Mouse (Mus musculus) lung, adult 2 months (tissue): ENCODE results near the gene Dagla. TPM values are rescaled to one million over a fixed set of nuclear protein-coding genes. Genes with fewer than 3 reads are reported as not detected.

Experiments
- DNase-seq: peaks from one replicate; pipeline ENCODE4 v3.0.0; 2022
- H3K4me1 ChIP-seq: fragments of 200-500 bp; 2 replicates; pipeline ENCODE4 v1.6.1; 2011; ENCODE audit warnings: low read length; ENCODE audit not compliant: control insufficient read depth, insufficient read depth
- H3K4me3 ChIP-seq: fragments of 200-500 bp; replicated peaks from 2 replicates; pipeline ENCODE3; 2011; ENCODE audit warnings: low read depth, mild to moderate bottlenecking, control low read depth, low read length; ENCODE audit errors: extremely low read depth
- CTCF ChIP-seq: fragments of 200-500 bp; IDR thresholded peaks from 2 replicates; pipeline ENCODE4 v1.5.1; 2011; ENCODE audit warnings: mild to moderate bottlenecking, low read length, control low read depth; ENCODE audit not compliant: insufficient read depth
- POLR2A ChIP-seq: fragments of 200-500 bp; IDR thresholded peaks from 2 replicates; pipeline ENCODE4 v1.6.1; 2011; ENCODE audit warnings: low read depth, mild to moderate bottlenecking, control low read depth, low read length, borderline replicate concordance; ENCODE audit errors: extremely low read depth
- WGBS: fragments of 180-500 bp; shearing (Covaris S2); methylation state at CpG from one replicate; pipeline ENCODE4 v1.1.7; 2018; 5-methylcytosine and 5-hydroxymethylcytosine counted together
- polyA plus RNA-seq: library from polyadenylated mRNA; depleted of rRNA; stranded (reverse); fragments of >200 nt; gene quantifications from 2 replicates; pipeline ENCODE4 v1.2.3, GENCODE M21; 2012

The Dagla gene
- polyA plus RNA-seq, 1 experiment: 15.3 TPM

DNA sequence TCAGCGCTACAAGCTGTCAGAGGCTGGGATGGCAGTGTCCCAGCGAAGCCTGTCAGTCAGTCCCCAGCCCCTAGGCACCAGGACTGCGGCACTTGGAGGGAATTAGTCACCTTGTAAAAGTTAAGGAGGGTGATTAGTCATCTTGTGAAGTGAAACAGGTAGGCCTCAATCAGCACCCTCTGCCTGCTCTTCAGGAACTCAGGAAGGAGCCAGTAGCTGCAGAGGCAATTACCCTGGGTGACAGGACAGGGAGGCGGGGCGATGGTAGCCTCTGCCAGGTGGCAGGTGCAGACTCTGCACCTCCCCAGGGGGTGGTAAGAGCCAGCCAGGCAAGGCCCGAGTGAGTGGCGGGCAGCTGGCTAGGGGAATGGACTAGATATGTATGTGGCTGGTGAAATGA is 43.3 kb downstream of the Dagla start:
- no peak for DNase-seq
- WGBS: 79% methylated on average over 7 of the region's 7 CpGs
- no peaks in the 10 kb centered on the region for H3K4me1 ChIP-seq
- no peak overlapping the region for H3K4me3 ChIP-seq
- TF ChIP-seq POLR2A (no peak), CTCF (no peak)

DNA sequence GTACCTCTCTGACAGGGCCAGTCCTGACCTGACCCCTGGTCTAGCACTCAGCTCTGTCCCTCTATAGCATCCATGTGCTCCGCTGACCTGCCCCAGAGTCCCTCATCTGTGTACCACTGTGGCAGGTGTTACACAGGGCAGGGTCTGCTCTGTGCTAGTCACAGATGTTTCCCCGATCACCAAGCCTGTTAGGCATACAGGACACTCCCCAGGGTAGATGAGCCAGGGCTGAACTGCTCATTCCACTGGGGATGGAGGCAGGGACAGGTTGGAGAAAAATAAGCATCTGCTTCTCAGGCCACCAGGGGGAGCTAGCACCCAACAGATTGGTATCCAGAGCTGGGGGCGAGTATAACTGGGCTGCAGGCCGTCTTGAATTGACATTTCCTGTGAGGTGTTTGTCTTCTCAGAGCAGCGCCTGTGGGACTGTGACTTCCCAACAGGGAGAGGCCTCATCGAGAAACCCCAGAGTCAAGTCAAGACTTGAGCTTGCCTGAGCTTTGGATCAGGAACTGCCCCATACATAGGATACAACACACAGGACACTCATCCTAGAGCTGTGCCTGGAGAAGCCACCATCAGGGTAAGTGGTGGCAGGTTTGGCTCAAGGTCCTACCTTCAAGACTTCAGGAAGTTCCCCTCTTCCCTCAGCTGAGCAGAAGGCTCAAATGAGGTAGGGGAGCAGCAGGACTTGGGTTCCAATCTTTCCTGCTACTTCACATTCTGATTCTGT is 46.2 kb downstream of the Dagla start:
- TF ChIP-seq CTCF (peak; percentile 93), POLR2A (no peak)
- Histone ChIP-seq H3K4me3 (no peak overlapping the region), H3K4me1 (no peaks in the 10 kb centered on the region)
- DNase-seq: peak; percentile 83
- 19% methylated on average over 6 of the region's 6 CpGs for WGBS

DNA sequence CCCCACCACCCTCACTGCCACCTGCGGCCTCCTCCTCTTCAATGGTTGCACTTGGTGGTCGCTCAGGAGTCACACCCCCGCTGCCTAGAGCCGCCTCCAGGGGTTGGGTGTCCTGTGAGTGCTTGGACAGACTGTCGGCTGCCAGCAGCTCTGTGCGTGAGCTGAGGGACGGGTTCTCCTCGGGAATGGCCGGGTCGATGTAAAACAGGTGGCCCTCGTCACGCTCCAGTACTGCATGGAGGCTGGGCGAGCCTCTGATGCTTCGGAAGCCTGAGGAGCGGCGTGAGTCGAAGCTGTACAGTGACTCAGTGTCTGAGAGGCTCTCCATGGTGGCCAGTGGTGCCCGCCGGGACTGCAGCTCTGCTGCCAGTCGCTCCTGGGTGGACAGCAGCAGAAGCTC is 56.5 kb downstream of the Dagla start:
- no peak for TF ChIP-seq POLR2A
- TF ChIP-seq CTCF: no peak
- H3K4me1 ChIP-seq: no peaks in the 10 kb centered on the region
- WGBS: 52% methylated on average over 20 of the region's 20 CpGs
- no peak for DNase-seq
- no peak overlapping the region for H3K4me3 ChIP-seq

DNA sequence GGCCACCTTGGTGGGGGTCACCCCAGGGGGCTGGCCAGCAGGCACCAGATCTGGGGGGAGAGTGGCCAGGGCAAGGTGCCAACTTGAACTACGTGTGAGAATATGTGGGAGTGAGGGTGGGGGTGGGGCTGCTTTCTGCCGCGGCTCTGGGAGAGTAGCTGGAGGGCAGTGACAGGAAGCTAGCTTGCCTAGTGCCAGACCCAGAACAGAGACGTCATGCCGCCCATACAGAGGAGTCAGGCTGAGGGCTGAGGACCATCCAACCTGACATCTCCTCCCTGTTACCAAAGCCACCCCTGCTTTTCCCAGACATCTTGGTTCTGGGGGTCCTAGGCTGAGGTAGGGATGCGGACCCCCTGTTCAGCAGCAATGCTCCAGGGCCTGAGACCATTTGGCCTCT is 57.5 kb downstream of the Dagla start:
- H3K4me1 ChIP-seq: no peaks in the 10 kb centered on the region
- TF ChIP-seq CTCF (no peak), POLR2A (no peak)
- WGBS: 25% methylated on average over 6 of the region's 6 CpGs
- no peak for DNase-seq
- no peak overlapping the region for H3K4me3 ChIP-seq

DNA sequence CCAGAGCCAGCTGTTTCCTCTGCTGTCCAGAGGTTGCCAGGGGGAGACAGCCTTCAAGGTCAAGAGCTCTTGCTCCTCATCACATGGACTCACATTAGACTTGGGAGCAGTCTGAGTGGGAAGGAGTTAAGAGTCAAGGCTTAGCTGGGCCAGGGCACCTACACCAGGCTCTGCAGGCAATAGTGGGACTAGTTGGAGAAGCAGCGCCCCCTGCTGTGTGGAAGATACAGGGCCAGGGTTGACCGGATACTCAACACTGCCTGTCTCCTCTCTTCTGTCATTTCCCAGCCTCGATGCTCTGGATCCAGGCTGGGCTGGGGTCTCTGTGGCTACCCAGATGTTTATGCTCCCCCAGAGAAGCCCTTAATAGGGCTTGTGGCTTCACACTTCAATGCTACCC is 60.5 kb downstream of the Dagla start:
- H3K4me1 ChIP-seq: no peaks in the 10 kb centered on the region
- TF ChIP-seq CTCF: peak; percentile 57
- no peak for TF ChIP-seq POLR2A
- 19% methylated on average over 3 of the region's 3 CpGs for WGBS
- DNase-seq: peak; percentile 48
- no peak overlapping the region for H3K4me3 ChIP-seq

DNA sequence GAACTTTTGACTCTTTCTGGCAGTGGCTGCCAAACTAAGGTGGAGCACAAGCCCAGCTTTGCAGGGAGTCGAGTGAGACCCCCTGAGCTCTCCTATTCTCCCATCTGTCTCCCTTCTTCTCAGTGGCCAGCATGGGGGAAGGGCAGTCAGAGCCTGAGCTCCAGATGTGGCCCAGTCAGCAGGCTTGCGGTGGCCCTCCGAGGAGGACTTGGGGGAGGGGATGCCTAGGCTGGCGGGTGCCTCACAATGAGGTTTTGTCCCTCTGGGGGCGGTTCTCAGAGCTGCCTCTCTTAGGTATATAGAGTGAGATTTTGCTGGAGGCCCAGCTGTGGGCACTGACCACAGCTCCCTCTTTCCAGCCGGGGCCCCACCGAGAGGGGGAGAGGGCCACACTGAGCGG is 61.8 kb downstream of the Dagla start:
- DNase-seq: no peak
- WGBS: 39% methylated on average over 8 of the region's 8 CpGs
- TF ChIP-seq POLR2A: no peak
- no peak for TF ChIP-seq CTCF
- Histone ChIP-seq H3K4me3 (no peak overlapping the region), H3K4me1 (no peaks in the 10 kb centered on the region)

DNA sequence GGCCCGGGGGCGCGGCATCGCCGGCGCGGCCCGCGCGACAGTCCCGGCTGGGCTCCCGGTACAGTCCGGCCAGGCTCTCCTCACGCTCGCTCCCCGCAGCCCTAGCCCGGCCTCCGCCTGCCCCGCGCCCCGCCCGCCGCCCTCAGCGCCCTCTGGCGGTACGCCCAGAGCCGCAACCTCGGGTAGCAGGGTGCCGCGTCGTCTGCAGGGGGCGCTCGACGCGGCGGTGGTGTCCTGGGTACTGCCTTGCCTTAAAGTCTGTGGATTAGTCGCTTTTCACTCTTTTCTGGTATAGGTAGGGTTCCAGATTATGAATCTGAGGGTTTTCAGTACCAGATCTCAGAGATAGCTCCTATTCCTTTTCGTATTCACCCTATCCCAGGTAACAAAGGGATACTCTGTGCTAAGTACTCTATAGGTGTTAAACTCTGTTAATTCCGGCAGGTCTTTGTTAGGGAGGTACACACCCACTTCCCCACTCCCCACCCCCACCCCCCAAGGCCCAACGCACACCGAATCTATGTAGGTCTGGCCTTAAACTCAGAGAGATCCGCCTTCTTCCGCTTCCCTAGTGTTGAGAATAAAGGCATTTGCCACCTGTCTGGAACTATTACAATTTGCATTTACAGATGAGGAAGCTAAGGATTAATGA is 63.9 kb downstream of the Dagla start, which contains the start of gene Myrf:
Gene Myrf (minus strand): TSS at position 95 of the 652 bp plus-strand sequence.
- 10% methylated on average over 43 of the region's 43 CpGs for WGBS
- peak; percentile 83 for DNase-seq
- TF ChIP-seq CTCF (peak; percentile 69), POLR2A (no peak)
- Histone ChIP-seq H3K4me3 (peak within 1 kb of the TSS; percentile 26), H3K4me1 (no peaks in the 10 kb centered on the region)

DNA sequence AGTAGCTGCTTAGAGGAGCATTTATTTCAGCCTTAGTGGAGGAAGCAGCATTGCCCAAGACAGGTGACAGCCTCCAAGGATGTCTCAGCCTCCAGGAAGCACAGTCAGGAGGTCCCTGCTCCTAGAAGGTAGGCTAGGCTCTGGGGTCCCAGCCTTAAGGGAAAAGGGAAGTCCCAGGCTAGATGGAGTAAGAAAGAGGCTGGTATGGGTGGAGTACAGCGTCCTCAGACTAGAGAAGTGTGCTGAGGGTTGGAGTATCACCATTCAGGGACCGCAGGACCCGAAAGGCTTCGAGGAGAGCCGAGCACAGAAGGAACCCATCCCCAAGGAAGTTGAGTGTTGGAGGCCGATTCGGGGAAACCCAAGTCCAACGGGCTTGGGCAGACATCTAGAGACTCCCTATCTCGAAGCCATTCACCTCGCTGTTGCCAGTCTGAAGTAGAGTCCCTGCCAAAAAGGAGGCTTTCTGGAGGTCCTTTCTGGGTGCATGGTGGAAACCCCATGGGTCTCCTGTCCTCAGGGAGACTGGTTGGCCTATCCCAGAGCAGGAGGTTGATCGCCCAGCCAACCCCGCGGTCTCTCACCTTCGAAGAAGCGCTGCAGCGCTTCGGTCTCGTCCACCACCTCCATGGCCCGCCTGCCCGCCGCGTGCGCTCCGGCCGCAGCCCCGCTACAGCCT is 64.6 kb downstream of the Dagla start:
- TF ChIP-seq CTCF: no peak
- no peaks in the 10 kb centered on the region for H3K4me1 ChIP-seq
- DNase-seq: peak; percentile 18
- H3K4me3 ChIP-seq: peak overlapping the region; percentile 26
- 4% methylated on average over 26 of the region's 26 CpGs for WGBS

DNA sequence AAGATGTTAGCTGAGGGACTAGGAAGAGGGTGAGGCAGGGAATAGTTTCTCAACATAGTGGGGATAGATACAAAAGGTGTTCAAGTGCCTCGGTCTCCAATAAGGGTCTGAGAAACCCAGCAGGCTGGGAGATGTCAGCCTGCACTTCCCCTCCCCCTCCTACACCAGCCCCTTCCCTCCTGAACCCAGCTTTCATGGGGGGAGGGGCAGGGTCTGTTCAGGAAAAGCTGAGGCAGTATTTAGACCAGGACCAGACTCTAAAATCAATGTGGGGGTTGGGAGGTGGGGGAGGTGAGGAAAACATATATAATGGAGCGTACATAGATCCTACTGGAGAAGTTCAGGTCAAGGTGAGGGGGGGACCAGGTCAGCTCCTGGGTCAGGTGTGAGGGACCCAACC is 65.3 kb downstream of the Dagla start:
- Histone ChIP-seq H3K4me3 (no peak overlapping the region), H3K4me1 (no peaks in the 10 kb centered on the region)
- 60% methylated on average over 2 of the region's 2 CpGs for WGBS
- no peak for TF ChIP-seq CTCF
- no peak for TF ChIP-seq POLR2A
- DNase-seq: no peak

DNA sequence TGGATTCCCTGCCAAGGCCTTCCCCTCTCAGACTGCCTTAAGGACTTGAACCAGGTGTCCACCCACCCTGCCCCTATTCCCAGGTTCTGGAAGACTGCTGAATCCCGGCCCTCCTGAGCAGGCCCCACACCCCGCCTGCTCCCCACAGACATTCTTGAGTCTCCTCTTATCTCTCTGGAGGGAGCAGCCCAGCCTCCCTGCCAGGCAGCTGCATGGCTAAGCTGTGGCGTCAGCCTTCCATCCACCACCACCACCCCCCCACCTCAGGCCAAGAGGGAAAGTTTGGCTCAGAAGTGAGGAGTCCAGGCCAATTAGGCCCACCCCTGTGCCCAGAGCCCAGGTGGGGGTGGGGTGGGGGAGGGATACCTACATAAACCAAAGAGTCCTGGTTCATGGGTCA is 66.2 kb downstream of the Dagla start:
- H3K4me1 ChIP-seq: no peaks in the 10 kb centered on the region
- DNase-seq: peak; percentile 25
- no peak overlapping the region for H3K4me3 ChIP-seq
- TF ChIP-seq CTCF: no peak
- TF ChIP-seq POLR2A: no peak
- WGBS: 58% methylated on average over 3 of the region's 3 CpGs
